Mouse (Mus musculus) thymus, postnatal 0 days (tissue): ENCODE results near the gene Crat. TPM values are rescaled to one million over a fixed set of nuclear protein-coding genes. Genes with fewer than 3 reads are reported as not detected.
A peak's percentile ranks its signal among the peaks of the same experiment; 100 is the strongest.

ENCODE experiments used
- DNase-seq: peaks from one replicate; pipeline ENCODE4 v3.0.0-alpha.2; 2015; ENCODE audit warnings: low spot score
- polyA plus RNA-seq: library from polyadenylated mRNA; unstranded; fragments of >200 nt; fragmentation: Nextera tagmentation; extraction: Ambion mirVana; gene quantifications from 2 replicates; pipeline ENCODE4 v1.2.1, GENCODE M21; 2015

Crat gene
- polyA plus RNA-seq: 7.9 and 10.2 TPM in 2 replicates

DNA sequence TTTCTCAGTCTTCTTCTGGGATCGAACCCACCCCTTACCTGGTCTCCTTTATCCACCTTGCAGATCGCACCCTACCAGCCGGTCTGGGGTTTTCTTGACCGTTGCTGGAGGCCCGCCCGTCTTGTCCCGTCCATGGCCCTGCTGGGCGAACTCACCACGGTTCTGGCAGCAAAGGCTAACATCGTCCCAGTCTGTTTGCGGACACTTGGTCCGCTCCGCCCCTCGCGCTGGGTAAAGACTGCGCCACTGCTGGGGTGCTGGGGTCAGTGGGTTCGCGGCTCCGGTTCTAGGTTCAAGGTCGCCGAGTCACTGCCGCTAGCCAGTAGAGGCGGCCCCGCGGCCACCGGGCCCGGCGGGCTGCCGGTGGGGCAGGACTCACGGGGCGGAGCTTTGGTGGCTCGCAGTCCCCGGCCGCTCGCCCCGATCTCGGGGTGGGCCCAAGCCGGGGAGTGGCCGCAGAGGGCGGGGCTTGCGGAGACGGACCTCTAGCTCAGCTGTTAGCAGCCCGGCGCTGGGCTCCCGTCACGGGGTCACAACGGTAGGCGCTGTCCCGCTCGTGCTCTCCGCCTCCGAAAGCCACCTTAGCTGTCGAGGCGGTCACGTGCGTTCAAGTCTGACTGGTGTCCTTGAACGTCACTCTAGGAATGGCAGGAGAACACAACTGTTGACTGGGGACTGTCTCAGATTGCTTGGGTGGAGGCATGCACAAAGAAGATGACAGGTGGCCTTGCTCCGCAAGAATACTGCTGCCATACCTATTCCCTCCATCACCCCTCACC is at the start of gene Crat:
Crat (minus strand) TSS at position 657 of the 779 bp plus-strand sequence.
- DNase-seq: no peak

- no peak for DNase-seq
Measured at GRCm38 (mm10) chr2:30464411-30464810, 48.8 kb upstream of the Crat start.

GRCm38 (mm10) chr2:30463904-30464330 is 48.3 kb upstream of the Crat start:
- DNase-seq: peak; percentile 89

DNA sequence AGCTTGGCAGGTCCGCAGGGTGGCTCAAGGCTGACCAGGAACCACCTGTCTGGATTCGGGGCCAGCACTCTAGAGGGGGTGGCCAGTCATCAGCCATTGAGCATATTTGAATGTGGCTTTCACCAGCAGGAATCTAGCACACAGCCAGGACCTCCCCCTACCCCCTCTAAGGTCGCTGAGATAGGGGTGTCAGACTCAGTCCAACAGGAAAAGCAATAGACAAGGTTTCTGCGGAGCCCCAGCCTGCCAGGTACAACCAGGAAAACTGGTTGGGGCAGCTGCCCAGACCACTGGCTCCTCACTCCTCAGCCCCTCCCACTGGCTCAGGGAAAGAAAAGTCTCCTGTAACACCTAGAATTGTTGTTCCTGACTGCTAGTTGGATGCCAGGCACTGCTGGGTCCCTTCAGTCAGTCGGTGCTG is 47.7 kb upstream of the Crat start:
- no peak for DNase-seq

GRCm38 (mm10) chr2:30459241-30459640 is 43.6 kb upstream of the Crat start:
- DNase-seq: no peak

DNA sequence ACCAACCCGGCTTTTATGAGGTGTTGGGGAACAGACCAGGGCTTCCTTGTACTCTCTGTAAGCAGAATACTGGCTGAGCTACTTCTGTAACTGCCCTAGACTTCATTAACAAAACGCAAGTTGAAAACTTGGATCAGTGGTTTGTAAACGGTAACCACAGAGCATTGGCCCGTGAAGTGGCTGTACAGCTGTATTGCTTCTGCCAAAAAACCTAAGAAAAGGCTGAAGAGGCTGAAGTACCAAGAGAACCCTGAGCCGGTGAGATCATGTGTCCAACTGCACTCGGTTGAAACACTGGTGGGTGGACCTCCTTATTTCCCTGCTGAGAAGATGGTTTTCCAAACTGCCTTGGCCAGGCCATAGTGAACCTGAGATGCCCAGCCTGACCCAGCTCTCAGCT is 42.7 kb upstream of the Crat start:
- no peak for DNase-seq

- DNase-seq: no peak
Measured at GRCm38 (mm10) chr2:30456104-30456980, 40.7 kb upstream of the Crat start.

DNA sequence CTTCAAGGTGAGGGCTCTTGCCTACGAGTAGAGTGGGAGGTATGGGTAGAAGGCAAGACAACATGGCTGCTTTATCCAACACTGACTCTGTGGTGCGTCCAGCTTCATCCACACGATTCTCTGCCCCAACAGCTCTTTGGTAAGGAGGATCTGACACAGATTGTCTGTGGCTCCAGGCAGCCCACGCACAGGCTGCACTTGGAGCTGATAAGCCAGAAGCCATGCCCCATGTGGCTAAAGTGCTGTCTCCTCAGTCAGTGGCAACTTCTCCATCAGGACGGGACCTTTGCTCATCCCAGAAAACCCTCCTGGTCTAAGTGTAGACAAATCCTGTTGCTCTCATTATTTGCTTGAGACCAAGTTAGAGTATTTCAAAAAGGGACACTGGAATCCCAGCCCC is 39.0 kb upstream of the Crat start:
- DNase-seq: no peak

DNA sequence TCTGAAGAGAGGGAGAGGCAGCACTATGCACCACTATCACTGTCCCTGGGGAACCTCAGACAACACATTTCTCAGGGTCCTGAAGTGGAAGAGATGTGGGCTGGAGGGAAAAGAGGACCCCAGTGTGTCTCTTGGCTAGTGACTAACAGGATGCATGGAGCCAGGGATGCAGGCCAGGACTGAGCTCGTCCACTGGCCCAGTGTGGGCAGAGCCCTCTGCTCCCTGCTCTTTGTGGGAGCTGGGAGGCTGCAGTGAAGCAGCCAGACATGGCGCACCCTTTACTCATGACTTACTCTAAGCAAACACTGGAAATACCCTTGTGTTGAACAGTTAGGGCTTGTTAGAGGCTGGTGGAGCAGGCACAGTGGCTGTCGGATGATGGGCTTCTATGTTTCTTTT is 38.0 kb upstream of the Crat start:
- DNase-seq: no peak

- DNase-seq: no peak
Measured at GRCm38 (mm10) chr2:30451525-30451924, 35.9 kb upstream of the Crat start.

DNA sequence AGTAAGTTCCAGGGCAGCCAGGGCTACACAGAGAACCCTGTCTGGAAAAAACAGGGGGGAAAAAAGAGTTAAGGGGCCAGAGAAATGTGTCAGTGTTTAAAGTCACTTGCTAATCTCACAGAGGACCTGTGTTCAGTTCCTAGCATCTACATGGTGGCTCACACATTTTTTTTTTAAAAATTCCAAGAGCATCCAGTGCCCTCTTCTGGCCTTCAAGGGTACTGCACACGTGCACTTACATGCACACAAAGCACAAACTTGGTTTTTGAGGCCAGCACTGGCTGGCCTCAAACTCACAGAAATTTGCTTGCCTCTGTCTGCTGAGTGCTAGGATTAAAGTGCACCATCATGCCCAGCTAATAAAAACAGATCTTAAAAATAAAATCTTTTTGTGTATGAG is 34.9 kb upstream of the Crat start:
- DNase-seq: no peak

- no peak for DNase-seq
Measured at GRCm38 (mm10) chr2:30448371-30448770, 32.8 kb upstream of the Crat start.

DNA sequence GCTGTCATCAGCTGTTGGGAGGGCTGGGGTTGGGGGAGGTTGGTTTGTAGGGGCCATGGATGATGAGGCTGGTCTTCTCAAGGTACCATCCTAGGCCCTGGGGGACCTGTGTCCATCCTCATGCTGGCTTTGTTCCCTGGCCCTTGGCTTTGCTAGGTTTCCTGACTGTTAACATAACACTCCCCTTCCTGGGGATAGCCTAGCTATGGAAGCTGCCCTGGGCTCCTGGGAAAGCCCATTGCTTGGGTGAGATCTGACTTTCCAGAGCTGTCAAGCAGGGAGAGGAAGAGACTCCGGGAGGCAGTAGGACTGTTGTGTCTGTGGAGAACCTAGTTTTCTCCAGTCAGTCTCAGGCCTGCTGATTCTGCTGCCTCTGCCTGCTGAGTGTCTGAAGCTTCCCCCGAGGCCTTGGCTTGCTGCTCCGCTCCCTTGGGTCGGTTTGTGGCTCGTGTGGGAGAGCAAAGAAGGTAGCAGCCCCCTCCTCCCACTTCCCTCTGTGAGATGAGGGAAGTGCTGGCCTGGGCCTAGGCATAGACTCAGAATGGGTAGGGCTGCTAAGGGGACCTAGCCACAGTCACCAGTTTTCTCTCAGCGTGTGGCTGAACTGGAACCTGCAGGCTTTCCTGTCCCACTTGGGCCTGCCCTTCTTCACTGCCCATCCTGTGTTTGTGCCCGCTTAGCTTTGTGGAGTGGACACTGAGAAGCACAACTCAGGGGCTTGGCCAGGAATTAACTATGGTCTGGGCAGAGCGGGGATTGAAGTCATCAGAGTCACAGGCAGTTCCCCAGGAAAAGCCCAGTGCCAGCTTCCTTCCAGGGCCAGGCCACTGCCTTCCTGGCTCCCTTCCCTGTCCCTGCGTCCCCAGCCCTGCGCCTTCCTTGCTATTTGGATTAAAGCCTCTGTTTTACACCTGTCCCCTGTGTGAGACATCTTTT is 31.5 kb upstream of the Crat start:
- no peak for DNase-seq

DNA sequence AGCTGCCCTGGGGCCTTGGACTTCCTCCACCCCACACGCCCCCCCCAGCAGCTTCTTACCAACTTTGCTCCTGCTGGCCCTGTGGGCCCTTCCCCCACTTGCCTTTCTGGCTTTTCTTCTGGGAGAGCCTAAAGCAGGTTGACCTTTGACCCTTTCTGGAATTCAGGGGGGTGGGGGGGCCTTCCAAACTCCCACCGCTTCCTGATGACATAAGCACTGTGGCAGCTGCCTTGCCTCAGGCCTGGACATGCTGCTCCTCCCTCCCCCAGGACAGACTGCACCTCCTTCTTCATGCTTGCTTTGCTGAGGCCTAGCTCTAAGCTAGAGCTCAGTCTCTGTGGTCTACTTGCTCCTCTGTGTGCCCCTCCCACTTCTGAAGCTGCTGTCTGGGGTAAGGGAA is 29.7 kb upstream of the Crat start:
- DNase-seq: no peak

GRCm38 (mm10) chr2:30444450-30444849 is 28.8 kb upstream of the Crat start:
- no peak for DNase-seq

DNA sequence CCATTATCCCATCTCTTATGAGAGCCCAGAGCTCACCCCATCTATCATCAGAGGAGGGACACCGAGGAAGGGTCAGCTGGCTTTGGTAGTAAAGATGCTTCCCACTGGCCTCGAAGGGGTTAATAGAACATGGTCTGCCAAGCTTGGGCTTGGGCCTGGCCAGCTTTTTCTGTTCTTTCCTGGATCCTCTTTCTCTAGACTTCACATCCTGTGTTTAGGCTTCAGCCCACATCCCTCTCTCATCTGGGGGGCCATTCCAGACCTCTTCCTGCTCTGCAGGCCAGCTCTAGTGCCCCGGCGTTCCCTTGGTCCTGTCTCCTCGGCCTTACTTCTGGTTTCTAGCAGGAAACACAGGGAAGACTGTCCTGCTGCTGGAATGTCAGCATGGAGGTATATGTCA is 28.4 kb upstream of the Crat start:
- no peak for DNase-seq

DNA sequence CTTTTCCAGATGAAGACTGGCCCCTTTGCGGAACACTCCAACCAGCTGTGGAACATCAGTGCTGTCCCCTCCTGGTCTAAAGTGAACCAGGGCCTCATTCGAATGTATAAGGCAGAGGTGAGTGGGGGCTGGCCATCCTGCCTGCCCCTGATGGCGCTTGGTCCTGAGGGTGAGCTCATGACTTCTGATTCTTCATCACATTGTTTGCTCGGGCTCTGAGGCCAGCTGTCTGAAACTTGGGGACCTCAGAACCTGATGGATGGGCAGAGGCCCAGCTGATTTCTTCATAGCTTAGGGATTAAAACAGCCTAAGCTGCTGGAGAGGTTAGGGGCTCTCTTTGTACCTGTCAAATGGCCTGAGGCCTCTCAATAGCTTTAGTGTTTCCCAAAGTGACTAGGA is 27.7 kb upstream of the Crat start:
- DNase-seq: no peak

- no peak for DNase-seq
Measured at GRCm38 (mm10) chr2:30442498-30442890, 26.9 kb upstream of the Crat start.

DNA sequence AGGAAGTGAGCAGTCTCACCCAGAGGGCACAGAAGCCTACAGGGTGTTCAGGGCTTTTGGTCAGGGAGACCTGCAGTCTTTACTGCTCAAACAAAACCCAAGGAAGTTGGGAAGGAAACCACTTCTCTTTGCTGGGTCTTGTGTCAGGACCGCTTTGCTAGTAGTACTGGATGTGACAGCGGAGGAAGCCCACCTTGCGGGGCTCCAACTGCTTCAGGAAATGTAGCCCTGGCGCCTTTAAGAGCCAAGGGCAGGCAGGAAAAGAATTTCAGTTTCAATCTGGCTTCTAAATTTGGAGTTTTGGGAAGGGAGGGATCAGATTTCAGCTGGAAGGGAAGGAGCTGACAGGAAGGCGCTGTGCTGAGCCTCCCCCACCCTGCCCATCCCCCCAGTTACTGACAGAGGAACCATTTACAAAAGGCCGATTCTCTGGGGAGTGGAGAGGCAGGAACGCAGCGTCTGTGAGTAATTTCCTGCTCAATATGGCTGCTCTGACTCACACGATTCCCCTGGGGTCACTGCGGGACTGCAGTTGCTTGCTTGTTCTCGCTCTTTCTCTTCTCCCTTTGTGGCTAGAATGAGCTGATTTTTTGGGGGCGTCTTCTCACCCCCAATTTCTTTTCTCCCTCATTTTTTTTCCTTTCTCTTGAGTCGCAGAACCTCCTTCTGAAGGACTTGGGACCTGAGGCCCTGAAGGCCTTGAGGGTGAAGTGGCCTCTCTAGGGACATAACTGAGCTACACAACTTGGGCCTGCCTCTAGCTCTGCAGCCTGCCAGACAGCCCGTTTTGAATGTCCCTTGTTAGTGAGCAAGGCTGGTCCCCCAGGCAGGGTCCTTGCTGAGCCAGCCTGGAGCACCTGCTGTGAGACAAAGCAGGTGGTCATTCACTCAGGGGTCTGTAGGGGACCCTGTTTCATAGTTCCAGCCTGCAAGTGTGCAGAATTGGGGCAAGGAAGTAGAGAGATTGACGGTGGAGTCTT is 26.2 kb upstream of the Crat start:
- DNase-seq: peak; percentile 68
